Mouse (Mus musculus) hindbrain, embryonic 12.5 days (tissue): Measurements from ENCODE around the gene Mex3d. TPM values are rescaled to one million over a fixed set of nuclear protein-coding genes. Genes with fewer than 3 reads are reported as not detected.

ENCODE experiments used
- ATAC-seq: fragments of 200-750 bp; cut with Nextera tagmentation; 2 replicates; pipeline ENCODE4 v1.8.0; 2017; ENCODE audit warnings: moderate TSS enrichment; ENCODE audit not compliant: low FRiP score
- H3K27ac ChIP-seq: fragments of 300-500 bp; sonication (generic); 2 replicates; pipeline ENCODE4 v1.5.1; 2016; ENCODE audit warnings: mild to moderate bottlenecking
- H3K27me3 ChIP-seq: fragments of 300-500 bp; sonication (generic); 2 replicates; pipeline ENCODE4 v1.6.1; 2016; ENCODE audit warnings: mild to moderate bottlenecking
- H3K36me3 ChIP-seq: fragments of 300-500 bp; sonication (generic); 2 replicates; pipeline ENCODE4 v1.6.1; 2016; ENCODE audit warnings: mild to moderate bottlenecking
- H3K4me1 ChIP-seq: fragments of 300-500 bp; sonication (generic); 2 replicates; pipeline ENCODE4 v1.6.1; 2016
- H3K4me2 ChIP-seq: fragments of 300-500 bp; sonication (generic); replicated peaks from 2 replicates; pipeline ENCODE4 v1.6.1; 2016; ENCODE audit warnings: mild to moderate bottlenecking
- H3K4me3 ChIP-seq: fragments of 300-500 bp; sonication (generic); 2 replicates; pipeline ENCODE4 v1.5.1; 2016; ENCODE audit warnings: mild to moderate bottlenecking
- H3K9ac ChIP-seq: fragments of 300-500 bp; sonication (generic); 2 replicates; pipeline ENCODE4 v1.6.1; 2016; ENCODE audit warnings: mild to moderate bottlenecking, moderate library complexity
- H3K9me3 ChIP-seq: fragments of 300-500 bp; sonication (generic); replicated peaks from 2 replicates; pipeline ENCODE4 v1.6.1; 2016; ENCODE audit warnings: mild to moderate bottlenecking
- WGBS: fragments of 180-500 bp; shearing (Covaris S2); methylation state at CpG from one replicate; pipeline ENCODE4 v1.1.7; 2016; 5-methylcytosine and 5-hydroxymethylcytosine counted together
- polyA plus RNA-seq: library from polyadenylated mRNA; unstranded; fragments of >200 nt; fragmentation: Nextera tagmentation; extraction: Ambion mirVana; gene quantifications from 2 replicates; pipeline ENCODE4 v1.2.1, GENCODE M21; 2016

Mex3d gene
- polyA plus RNA-seq: 21.4 and 24.8 TPM in 2 replicates

DNA sequence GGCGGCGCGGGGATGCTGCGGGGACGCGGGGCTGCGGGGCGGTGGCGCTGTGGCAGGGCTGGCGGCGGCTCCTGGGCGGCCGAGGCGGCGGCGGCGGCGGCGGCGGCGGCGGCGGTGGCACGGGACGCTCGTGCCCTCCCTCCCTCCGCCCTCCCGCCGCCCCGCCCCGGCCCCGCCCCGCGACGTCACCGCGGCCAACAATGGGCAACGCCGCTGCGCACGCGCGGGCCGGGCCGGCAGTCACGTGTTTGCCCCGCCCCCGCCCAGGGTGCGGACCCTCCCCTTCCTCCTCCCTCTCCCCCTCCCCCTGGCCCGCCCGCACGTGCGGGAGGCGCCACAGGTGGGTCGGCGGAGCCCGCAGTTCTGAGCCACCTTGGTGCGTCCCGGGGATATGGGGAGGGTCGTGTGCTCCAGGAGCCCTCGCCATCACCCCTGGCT is at the start of gene Mex3d:
Gene Mex3d (minus strand): TSS at position 138 of the 438 bp plus-strand sequence.
- peak within 1 kb of the TSS; percentile 91 for H3K4me2 ChIP-seq
- ATAC-seq: peak; percentile 23
- H3K27ac ChIP-seq: peak within 1 kb of the TSS; percentile 98
- no peaks in the 10 kb centered on the region for H3K27me3 ChIP-seq
- peaks cover 37% of the 10 kb centered on the region for H3K4me1 ChIP-seq
- peaks cover 48% of the 10 kb centered on the region for H3K36me3 ChIP-seq
- WGBS: 0% methylated on average over 15 of the region's 61 CpGs
- H3K9me3 ChIP-seq: no peaks in the 10 kb centered on the region
- peak within 1 kb of the TSS; percentile 100 for H3K9ac ChIP-seq
- H3K4me3 ChIP-seq: peak within 1 kb of the TSS; percentile 99

DNA sequence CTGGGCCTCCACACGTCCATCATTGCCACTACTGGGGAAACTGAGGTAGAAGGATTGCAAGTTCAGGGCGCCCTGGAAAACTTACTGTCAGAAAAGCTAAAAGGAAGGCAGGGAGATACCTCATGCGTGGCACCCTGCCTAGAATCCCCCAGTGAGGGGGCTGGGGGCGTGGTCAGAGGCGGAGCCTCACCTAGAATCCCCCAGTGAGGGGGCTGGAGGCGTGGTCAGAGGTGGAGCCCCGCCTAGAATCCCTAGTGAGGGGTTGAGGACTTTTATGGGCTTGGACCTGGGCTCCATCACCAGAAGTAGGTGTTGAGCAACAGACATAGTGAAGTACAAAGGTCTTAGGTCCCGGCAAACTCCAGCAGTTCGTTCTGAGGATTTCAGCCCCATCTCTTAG is 48.8 kb upstream of the Mex3d start:
- H3K27ac ChIP-seq: 0 out of 2 replicates have a peak overlapping the region, but pooled peaks have one; percentile 7
- H3K27me3 ChIP-seq: peaks cover 18% of the 10 kb centered on the region
- no peak overlapping the region for H3K9ac ChIP-seq
- H3K4me1 ChIP-seq: peaks cover 22% of the 10 kb centered on the region
- ATAC-seq: no peak
- WGBS: 8% methylated on average over 9 of the region's 9 CpGs
- no peaks in the 10 kb centered on the region for H3K36me3 ChIP-seq
- no peak overlapping the region for H3K4me3 ChIP-seq
- H3K9me3 ChIP-seq: no peaks in the 10 kb centered on the region
- no peak overlapping the region for H3K4me2 ChIP-seq

DNA sequence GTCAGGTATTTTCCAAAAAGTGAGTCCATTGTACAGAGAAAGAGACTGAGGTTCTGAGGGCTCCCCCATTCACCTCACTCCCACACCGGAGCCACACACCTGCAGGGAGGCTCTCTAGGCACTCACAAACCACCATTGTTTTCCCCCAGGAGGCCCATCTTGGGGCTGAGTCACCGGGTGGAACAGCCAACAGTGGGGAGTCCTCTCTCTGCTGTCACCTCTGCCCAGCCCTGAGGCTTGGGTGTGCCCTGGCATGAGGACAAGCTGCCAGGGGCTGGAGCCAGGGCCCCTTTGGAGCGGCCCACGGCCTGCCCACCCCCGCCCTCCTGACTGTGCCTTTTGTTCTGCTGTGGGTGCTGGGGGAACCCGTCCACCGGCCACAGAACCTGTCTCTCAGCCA is 48.3 kb upstream of the Mex3d start:
- Histone ChIP-seq H3K27me3 (peaks cover 18% of the 10 kb centered on the region), H3K9ac (no peak overlapping the region), H3K27ac (0 out of 2 replicates have a peak overlapping the region, but pooled peaks have one; percentile 7), H3K36me3 (peaks cover 2% of the 10 kb centered on the region; the same call in 1 of the 2 replicates), H3K4me3 (no peak overlapping the region), H3K9me3 (no peaks in the 10 kb centered on the region), H3K4me2 (no peak overlapping the region), H3K4me1 (peaks cover 27% of the 10 kb centered on the region)
- WGBS: 47% methylated on average over 7 of the region's 7 CpGs
- no peak for ATAC-seq

DNA sequence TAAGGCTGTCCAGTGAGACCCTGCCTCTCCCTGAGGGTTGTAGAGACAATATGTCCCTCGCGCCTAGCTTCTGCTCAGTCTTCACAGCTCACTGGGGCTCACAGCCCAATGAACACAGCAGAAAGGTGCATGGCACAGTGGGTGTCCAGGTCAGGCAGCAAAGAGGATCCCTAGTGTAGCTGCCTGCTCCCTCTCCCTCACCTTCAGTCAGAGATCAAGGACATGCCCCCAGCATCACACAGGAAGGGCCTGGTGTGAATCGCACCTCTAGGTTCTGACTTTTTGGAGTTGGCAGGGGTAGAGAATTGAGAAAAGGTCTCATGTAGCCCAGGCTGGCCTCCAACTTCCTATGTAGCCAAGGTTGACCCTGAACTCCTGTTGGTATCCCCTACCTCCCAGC is 47.4 kb upstream of the Mex3d start:
- Histone ChIP-seq H3K9ac (no peak overlapping the region), H3K4me1 (peaks cover 28% of the 10 kb centered on the region), H3K36me3 (peaks cover 11% of the 10 kb centered on the region), H3K27ac (no peak overlapping the region), H3K9me3 (no peaks in the 10 kb centered on the region), H3K27me3 (peaks cover 18% of the 10 kb centered on the region), H3K4me3 (no peak overlapping the region), H3K4me2 (no peak overlapping the region)
- ATAC-seq: no peak
- 80% methylated on average over 3 of the region's 3 CpGs for WGBS

DNA sequence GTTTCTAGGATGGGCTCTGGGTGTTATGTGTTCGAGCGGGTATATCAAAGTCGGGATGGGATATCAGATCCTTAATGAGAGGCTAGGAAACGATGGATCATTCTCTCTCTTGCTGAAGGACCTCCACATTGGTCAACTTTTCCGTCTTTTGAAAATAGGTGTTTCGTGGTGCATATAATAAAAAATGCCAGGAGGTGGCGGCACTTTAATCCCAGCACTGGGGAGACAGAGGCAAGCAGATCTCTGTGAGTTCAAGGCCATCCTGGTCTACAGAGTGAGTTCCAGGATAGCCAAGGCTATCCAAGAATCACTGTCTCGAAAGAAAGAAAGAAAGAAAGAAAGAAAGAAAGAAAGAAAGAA is 46.8 kb upstream of the Mex3d start:
- Histone ChIP-seq H3K4me2 (0 out of 2 replicates have a peak overlapping the region, but pooled peaks have one; percentile 25), H3K9me3 (no peaks in the 10 kb centered on the region), H3K27ac (peak overlapping the region; percentile 95; the same call in 1 of the 2 replicates), H3K9ac (no peak overlapping the region), H3K4me1 (peaks cover 28% of the 10 kb centered on the region), H3K4me3 (peak overlapping the region; percentile 98), H3K36me3 (peaks cover 17% of the 10 kb centered on the region), H3K27me3 (peaks cover 18% of the 10 kb centered on the region)
- peak; percentile 12 for ATAC-seq
- WGBS: 12% methylated on average over 8 of the region's 8 CpGs

DNA sequence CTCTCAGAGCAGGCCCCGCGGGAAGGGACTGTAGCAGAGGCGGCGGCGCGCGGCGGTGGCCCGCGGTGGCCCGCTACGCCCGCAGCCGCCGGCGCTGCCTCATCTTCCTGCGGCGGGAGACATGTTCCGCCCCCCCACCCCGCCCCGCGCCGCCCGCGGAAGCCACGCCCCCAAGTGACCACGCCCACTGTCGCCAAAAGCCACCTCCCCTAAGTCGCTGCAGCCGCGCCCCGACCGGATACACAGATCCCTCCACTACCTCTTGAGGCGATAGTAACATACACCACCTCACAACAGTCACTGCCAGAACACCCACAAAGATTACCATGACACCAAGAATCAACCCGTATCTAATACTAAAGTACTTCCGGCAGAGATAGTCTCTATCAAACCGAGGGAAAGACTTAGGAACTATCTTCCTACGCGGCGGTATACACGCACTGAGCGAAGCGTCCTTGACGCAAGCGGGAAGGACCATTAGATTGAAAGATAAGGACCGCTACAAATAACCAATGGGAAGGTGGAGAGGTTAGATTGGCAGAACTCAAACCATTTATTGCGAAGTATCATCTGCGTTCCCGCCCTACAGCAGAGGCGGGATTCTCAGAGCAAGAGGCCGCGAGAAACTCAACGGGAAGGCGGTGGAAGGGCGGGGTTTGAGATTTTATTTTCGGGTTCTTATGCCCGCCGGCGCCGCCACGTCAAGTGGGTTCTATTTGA is 46.2 kb upstream of the Mex3d start, which contains the start of gene Tcf3:
Gene Tcf3 (minus strand): TSS at position 135 of the 720 bp plus-strand sequence.
- Histone ChIP-seq H3K36me3 (peaks cover 23% of the 10 kb centered on the region), H3K9ac (peak within 1 kb of the TSS; percentile 100)

DNA sequence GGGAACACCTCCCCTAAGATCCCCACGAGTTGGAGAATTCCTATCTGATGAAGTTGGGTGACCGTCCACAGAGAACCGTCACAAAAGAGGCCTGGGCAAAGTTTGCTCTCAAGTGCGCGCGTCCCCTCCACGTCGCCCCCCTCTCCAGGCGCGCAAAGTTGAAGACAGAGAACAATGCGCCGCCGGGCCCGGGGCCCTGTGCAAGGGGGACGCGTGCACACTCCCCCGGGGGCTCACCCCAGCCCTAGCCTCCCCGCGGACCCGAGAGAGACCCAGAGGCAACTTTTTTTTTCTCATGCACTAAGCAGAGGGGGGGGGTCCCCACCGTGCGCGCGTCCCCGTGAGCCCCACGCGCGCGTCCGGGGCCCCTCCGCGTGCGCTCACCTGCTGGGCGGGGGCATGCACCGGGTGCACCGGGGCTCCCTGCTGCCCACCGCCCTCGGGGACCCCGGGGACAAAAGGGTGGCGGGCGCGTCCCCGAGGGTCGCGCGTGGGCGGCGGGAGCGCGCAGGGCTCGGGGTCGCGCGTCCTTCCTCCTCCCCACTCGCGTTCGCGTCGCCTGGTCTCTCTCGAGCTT is 45.6 kb upstream of the Mex3d start:
- Histone ChIP-seq H3K9ac (peak overlapping the region; percentile 100), H3K27me3 (peaks cover 15% of the 10 kb centered on the region), H3K36me3 (peaks cover 29% of the 10 kb centered on the region), H3K4me3 (peak overlapping the region; percentile 98), H3K4me1 (peaks cover 28% of the 10 kb centered on the region), H3K27ac (peak overlapping the region; percentile 95), H3K9me3 (no peaks in the 10 kb centered on the region), H3K4me2 (peak overlapping the region; percentile 88)
- ATAC-seq: peak; percentile 39
- WGBS: under 1% methylated on average over 60 of the region's 60 CpGs

More for the DNA sequence above, 46.2 kb upstream of the Mex3d start, which contains the start of gene Tcf3:
- Histone ChIP-seq H3K9me3 (no peaks in the 10 kb centered on the region), H3K4me3 (peak within 1 kb of the TSS; percentile 98), H3K4me2 (peak within 1 kb of the TSS; percentile 88), H3K27me3 (peaks cover 18% of the 10 kb centered on the region), H3K27ac (peak within 1 kb of the TSS; percentile 95), H3K4me1 (peaks cover 28% of the 10 kb centered on the region)
- ATAC-seq: peak; percentile 92
- WGBS: under 1% methylated on average over 48 of the region's 61 CpGs

DNA sequence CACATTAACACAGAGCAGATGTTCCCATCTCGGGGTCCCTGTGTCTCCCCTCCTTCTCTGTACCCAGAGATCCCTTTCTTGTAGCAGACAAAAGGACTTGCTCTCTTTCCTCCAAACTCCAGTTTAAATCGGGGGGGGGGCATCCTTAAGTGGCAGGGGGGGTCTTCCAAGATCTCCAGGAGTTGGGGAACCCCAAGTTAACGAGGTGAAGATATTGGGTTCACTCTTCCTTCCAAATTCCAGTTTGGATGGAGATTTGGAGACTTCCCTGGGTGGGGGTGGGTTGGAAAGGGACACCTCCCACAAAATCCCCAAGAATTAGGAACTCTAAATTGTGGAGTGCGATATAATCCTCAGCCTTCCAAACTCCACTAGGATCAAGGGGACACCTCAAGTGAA is 44.9 kb upstream of the Mex3d start:
- Histone ChIP-seq H3K27ac (peak overlapping the region; percentile 95), H3K27me3 (peaks cover 8% of the 10 kb centered on the region; the same call in 1 of the 2 replicates), H3K4me1 (peaks cover 28% of the 10 kb centered on the region), H3K4me3 (peak overlapping the region; percentile 98), H3K4me2 (peak overlapping the region; percentile 88), H3K9ac (peak overlapping the region; percentile 100), H3K9me3 (no peaks in the 10 kb centered on the region), H3K36me3 (peaks cover 35% of the 10 kb centered on the region)
- WGBS: under 1% methylated on average over 4 of the region's 4 CpGs
- no peak for ATAC-seq

DNA sequence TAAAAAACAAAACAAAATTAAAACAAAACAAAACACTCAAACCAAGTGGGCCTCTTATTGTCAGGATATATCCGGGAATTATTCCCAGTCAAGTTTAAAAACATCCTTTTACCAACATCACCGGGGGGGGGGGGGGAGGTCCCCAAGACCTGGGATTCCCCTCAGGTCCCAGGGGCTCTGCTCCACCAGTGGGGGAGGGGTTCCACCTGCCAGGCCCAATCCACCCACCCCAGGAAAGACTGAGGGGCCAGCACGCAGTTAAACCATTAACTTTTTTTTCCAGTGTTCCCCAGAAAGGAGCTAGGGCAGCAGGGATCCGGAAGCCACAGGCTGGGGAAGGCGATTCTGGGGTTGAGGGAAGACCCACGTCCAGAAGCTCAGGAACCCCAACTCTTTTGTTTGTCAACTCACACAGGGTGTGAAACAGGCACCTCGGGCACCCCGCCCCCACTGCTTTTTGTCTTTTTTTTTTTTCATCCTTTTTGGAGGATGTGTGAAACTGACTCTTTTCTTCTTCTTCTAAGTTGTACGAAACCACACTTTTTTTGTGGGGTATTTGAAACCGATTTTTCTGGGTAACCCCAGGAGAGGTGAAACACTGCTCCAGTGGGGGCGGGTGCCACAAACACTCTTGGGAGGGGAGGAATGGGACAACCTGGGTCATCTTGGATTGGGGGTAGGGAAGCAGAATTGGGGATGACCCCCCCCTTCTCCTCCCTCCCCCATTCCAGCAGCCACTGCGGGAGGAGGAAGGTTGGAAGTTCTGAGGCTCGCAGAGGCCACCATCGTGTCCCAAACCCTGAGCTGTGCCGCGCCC is 44.3 kb upstream of the Mex3d start:
- peak overlapping the region; percentile 95; the same call in 1 of the 2 replicates for H3K27ac ChIP-seq

DNA sequence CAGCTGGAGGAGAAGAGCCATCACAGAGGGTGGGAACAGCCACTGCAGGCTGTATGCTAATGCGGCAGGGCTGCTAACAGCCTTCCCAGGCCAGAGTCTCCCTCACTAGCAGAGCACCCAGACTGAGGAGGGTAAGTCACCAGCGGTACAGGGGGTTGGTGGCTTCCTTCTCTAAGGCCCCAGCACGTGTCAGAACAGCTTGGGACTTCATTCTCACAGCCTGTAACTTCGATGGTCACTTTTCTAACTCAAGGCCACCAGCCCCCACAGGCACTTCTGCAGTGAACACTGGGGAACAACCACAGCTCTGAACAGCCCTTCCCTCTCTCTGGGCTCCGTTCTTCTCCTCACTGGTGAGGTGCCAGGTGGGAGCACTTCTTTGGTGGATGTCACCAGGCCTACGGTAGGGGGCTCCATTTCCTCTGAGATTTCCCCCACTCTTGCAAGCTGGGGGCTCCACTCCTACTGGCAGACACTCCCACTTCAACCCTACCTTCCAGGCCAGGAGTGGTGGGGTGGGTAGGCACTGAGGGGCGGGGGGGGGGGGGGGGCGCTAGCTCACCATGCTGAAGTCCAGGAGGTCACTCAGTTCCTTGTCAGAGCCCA is 43.0 kb upstream of the Mex3d start:
- ATAC-seq: no peak
- Histone ChIP-seq H3K4me1 (peaks cover 22% of the 10 kb centered on the region), H3K9ac (no peak overlapping the region), H3K4me2 (no peak overlapping the region; the same call in 1 of the 2 replicates), H3K4me3 (no peak overlapping the region), H3K27ac (no peak overlapping the region), H3K27me3 (no peaks in the 10 kb centered on the region), H3K36me3 (peaks cover 54% of the 10 kb centered on the region), H3K9me3 (no peaks in the 10 kb centered on the region)
- WGBS: 73% methylated on average over 8 of the region's 8 CpGs

More for the DNA sequence above, 44.3 kb upstream of the Mex3d start:
- Histone ChIP-seq H3K4me2 (peak overlapping the region; percentile 88), H3K9ac (peak overlapping the region; percentile 100), H3K36me3 (peaks cover 41% of the 10 kb centered on the region), H3K27me3 (peaks cover 8% of the 10 kb centered on the region; the same call in 1 of the 2 replicates), H3K4me1 (peaks cover 28% of the 10 kb centered on the region), H3K4me3 (peak overlapping the region; percentile 98), H3K9me3 (no peaks in the 10 kb centered on the region)
- ATAC-seq: no peak
- 16% methylated on average over 16 of the region's 16 CpGs for WGBS

DNA sequence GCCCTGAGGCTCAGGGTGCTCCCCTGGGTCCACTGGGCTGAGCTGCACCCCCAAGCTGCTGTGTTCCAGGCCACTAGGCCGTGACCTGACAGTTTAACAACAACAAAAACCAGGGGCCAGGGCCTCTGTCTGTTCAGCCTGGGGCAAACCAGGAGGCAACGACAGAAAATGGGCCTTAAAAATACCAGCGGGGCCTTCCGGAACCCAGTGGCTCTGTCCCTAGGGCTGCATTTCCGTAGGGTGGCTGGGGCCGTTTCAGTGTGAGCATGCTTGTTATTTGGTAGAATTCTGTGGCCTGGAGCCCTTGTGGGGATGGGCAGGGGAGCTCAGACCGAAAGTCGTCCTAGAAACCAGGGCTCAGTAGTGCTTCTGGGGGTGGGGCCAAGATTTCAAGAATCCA is 42.3 kb upstream of the Mex3d start:
- Histone ChIP-seq H3K27ac (no peak overlapping the region), H3K36me3 (peaks cover 61% of the 10 kb centered on the region), H3K9ac (no peak overlapping the region), H3K4me1 (peaks cover 22% of the 10 kb centered on the region), H3K9me3 (no peaks in the 10 kb centered on the region), H3K4me2 (no peak overlapping the region), H3K27me3 (no peaks in the 10 kb centered on the region), H3K4me3 (no peak overlapping the region)
- WGBS: 90% methylated on average over 8 of the region's 8 CpGs
- no peak for ATAC-seq
